ENCODE assay signal across 16 mouse cellular contexts in genomic region chr8:26445991-26446390, GRCm38 (mm10).
"Had no signal": no experiment of that assay in that cellular context is flagged by ENCODE, and none has a peak within 500 bp of the region (broad histone marks: within the 10 kb centered on the region; RNA-seq: fewer than 3 reads in every experiment).

No protein-coding gene starts in this region.

- H3K36me3 ChIP-seq: neural tube, embryonic 13.5 days; neural tube, embryonic 15.5 days; stomach, embryonic 15.5 days had no signal

- H3K27ac ChIP-seq: neural tube, embryonic 13.5 days; neural tube, embryonic 15.5 days; stomach, embryonic 15.5 days; stomach, postnatal 0 days had no signal

- DNase-seq: retina, postnatal 1 day; right cerebral cortex, adult 18-20 months; right cerebral cortex, postnatal 14 days; right cerebral cortex, postnatal 25 days; right cerebral cortex, postnatal 4 days; spleen, adult 18-20 months; thymus, adult 18-20 months; thymus, adult 2 months; thymus, postnatal 14 days; thymus, postnatal 25 days; thymus, postnatal 36 days; thymus, postnatal 4 days had no signal

- H3K27me3 ChIP-seq: neural tube, embryonic 13.5 days; neural tube, embryonic 15.5 days; stomach, embryonic 15.5 days had no signal

- H3K4me2 ChIP-seq: neural tube, embryonic 13.5 days; neural tube, embryonic 15.5 days; stomach, embryonic 15.5 days had no signal

- H3K9me3 ChIP-seq: neural tube, embryonic 13.5 days; neural tube, embryonic 15.5 days; stomach, embryonic 15.5 days had no signal

- H3K4me1 ChIP-seq: stomach, embryonic 15.5 days had no signal

- H3K9ac ChIP-seq: neural tube, embryonic 13.5 days; neural tube, embryonic 15.5 days; stomach, embryonic 15.5 days had no signal

- H3K4me3 ChIP-seq: neural tube, embryonic 13.5 days; neural tube, embryonic 15.5 days; stomach, embryonic 15.5 days had no signal
